Mouse (Mus musculus): ENCODE measurements around the gene Exoc6. TPM values are rescaled to one million over a fixed set of nuclear protein-coding genes. Genes with fewer than 3 reads are reported as not detected.

The Exoc6 gene
- 6.7 and 8.7 TPM in 2 replicates for polyA plus RNA-seq (2012; rRNA removed)

- Histone ChIP-seq H3K36me3 (ENCODE audit: control insufficient read depth, insufficient read depth, low read length) (no peaks in the 10 kb centered on the region), H3K4me1 (replicated peaks; ENCODE audit: control insufficient read depth, insufficient read depth, low read length) (peaks cover 3% of the 10 kb centered on the region; the same call in 1 of the 2 replicates), H3K27ac (ENCODE audit: control insufficient read depth, insufficient read depth, low read length) (peak within 1 kb of the TSS; percentile 42), H3K27me3 (ENCODE audit: control insufficient read depth, insufficient read depth, low read length) (no peaks in the 10 kb centered on the region), H3K4me3 (ENCODE audit: control insufficient read depth, insufficient read depth, low read length) (peak within 1 kb of the TSS; percentile 88)
- DNase-seq = peak; percentile 78
- peak; percentile 43; the same call in 1 of the 2 replicates for TF ChIP-seq POLR2A (IDR thresholded peaks at IDR 0.05; ENCODE audit: control insufficient read depth, extremely low read depth, insufficient read depth, low read length, poor library complexity)
- TF ChIP-seq CTCF (IDR thresholded peaks at IDR 0.05; ENCODE audit: borderline replicate concordance, control insufficient read depth, extremely low read depth, insufficient read depth, low read length, poor library complexity) = peak; percentile 57
- WGBS = 2% methylated on average over 84 of the region's 89 CpGs
Observed at GRCm38 (mm10) chr19:37550101-37551039, at the start of gene Exoc6. TSS of gene Exoc6 (plus strand) at chr19:37550418.

- Histone ChIP-seq H3K36me3 (ENCODE audit: control insufficient read depth, insufficient read depth, low read length) (no peaks in the 10 kb centered on the region), H3K27ac (ENCODE audit: control insufficient read depth, insufficient read depth, low read length) (no peak overlapping the region), H3K4me1 (replicated peaks; ENCODE audit: control insufficient read depth, insufficient read depth, low read length) (peaks cover 3% of the 10 kb centered on the region; the same call in 1 of the 2 replicates), H3K4me3 (ENCODE audit: control insufficient read depth, insufficient read depth, low read length) (no peak overlapping the region), H3K27me3 (ENCODE audit: control insufficient read depth, insufficient read depth, low read length) (no peaks in the 10 kb centered on the region)
- 35% methylated on average over 8 of the region's 8 CpGs for WGBS
- no peak for DNase-seq
- TF ChIP-seq POLR2A (IDR thresholded peaks at IDR 0.05; ENCODE audit: control insufficient read depth, extremely low read depth, insufficient read depth, low read length, poor library complexity) (no peak), CTCF (IDR thresholded peaks at IDR 0.05; ENCODE audit: borderline replicate concordance, control insufficient read depth, extremely low read depth, insufficient read depth, low read length, poor library complexity) (no peak)
Observed at GRCm38 (mm10) chr19:37502996-37503395, 47.2 kb upstream of the Exoc6 start.

- TF ChIP-seq POLR2A (IDR thresholded peaks at IDR 0.05; ENCODE audit: control insufficient read depth, extremely low read depth, insufficient read depth, low read length, poor library complexity) = no peak
- TF ChIP-seq CTCF (IDR thresholded peaks at IDR 0.05; ENCODE audit: borderline replicate concordance, control insufficient read depth, extremely low read depth, insufficient read depth, low read length, poor library complexity) = no peak
- peaks cover 3% of the 10 kb centered on the region; the same call in 1 of the 2 replicates for H3K4me1 ChIP-seq (replicated peaks; ENCODE audit: control insufficient read depth, insufficient read depth, low read length)
- H3K4me3 ChIP-seq (ENCODE audit: control insufficient read depth, insufficient read depth, low read length) = no peak overlapping the region
- H3K36me3 ChIP-seq (ENCODE audit: control insufficient read depth, insufficient read depth, low read length) = no peaks in the 10 kb centered on the region
- H3K27ac ChIP-seq (ENCODE audit: control insufficient read depth, insufficient read depth, low read length) = no peak overlapping the region
- WGBS = 92% methylated on average over 7 of the region's 7 CpGs
- no peaks in the 10 kb centered on the region for H3K27me3 ChIP-seq (ENCODE audit: control insufficient read depth, insufficient read depth, low read length)
- no peak for DNase-seq
Observed at GRCm38 (mm10) chr19:37506066-37506465, 44.2 kb upstream of the Exoc6 start.

- Histone ChIP-seq H3K4me3 (ENCODE audit: control insufficient read depth, insufficient read depth, low read length) (no peak overlapping the region), H3K27ac (ENCODE audit: control insufficient read depth, insufficient read depth, low read length) (no peak overlapping the region), H3K27me3 (ENCODE audit: control insufficient read depth, insufficient read depth, low read length) (no peaks in the 10 kb centered on the region), H3K4me1 (replicated peaks; ENCODE audit: control insufficient read depth, insufficient read depth, low read length) (peaks cover 3% of the 10 kb centered on the region; the same call in 1 of the 2 replicates), H3K36me3 (ENCODE audit: control insufficient read depth, insufficient read depth, low read length) (no peaks in the 10 kb centered on the region)
- TF ChIP-seq CTCF (IDR thresholded peaks at IDR 0.05; ENCODE audit: borderline replicate concordance, control insufficient read depth, extremely low read depth, insufficient read depth, low read length, poor library complexity) (no peak), POLR2A (IDR thresholded peaks at IDR 0.05; ENCODE audit: control insufficient read depth, extremely low read depth, insufficient read depth, low read length, poor library complexity) (no peak)
- no peak for DNase-seq
- 96% methylated on average over 5 of the region's 5 CpGs for whole genome bisulfite sequencing
Observed at GRCm38 (mm10) chr19:37506614-37507013, 43.6 kb upstream of the Exoc6 start.

GRCm38 (mm10) chr19:37509725-37510124 is 40.5 kb upstream of the Exoc6 start:
- H3K4me3 ChIP-seq (ENCODE audit: control insufficient read depth, insufficient read depth, low read length) = no peak overlapping the region
- TF ChIP-seq POLR2A (IDR thresholded peaks at IDR 0.05; ENCODE audit: control insufficient read depth, extremely low read depth, insufficient read depth, low read length, poor library complexity) (no peak), CTCF (IDR thresholded peaks at IDR 0.05; ENCODE audit: borderline replicate concordance, control insufficient read depth, extremely low read depth, insufficient read depth, low read length, poor library complexity) (peak; percentile 81; the same call in 1 of the 2 replicates)
- whole genome bisulfite sequencing = 3% methylated on average over 11 of the region's 11 CpGs
- no peaks in the 10 kb centered on the region for H3K4me1 ChIP-seq (replicated peaks; ENCODE audit: control insufficient read depth, insufficient read depth, low read length)
- DNase-seq = peak; percentile 78
- no peak overlapping the region for H3K27ac ChIP-seq (ENCODE audit: control insufficient read depth, insufficient read depth, low read length)
- H3K36me3 ChIP-seq (ENCODE audit: control insufficient read depth, insufficient read depth, low read length) = no peaks in the 10 kb centered on the region
- no peaks in the 10 kb centered on the region for H3K27me3 ChIP-seq (ENCODE audit: control insufficient read depth, insufficient read depth, low read length)

- Histone ChIP-seq H3K27me3 (ENCODE audit: control insufficient read depth, insufficient read depth, low read length) (no peaks in the 10 kb centered on the region), H3K27ac (ENCODE audit: control insufficient read depth, insufficient read depth, low read length) (no peak overlapping the region), H3K4me3 (ENCODE audit: control insufficient read depth, insufficient read depth, low read length) (no peak overlapping the region), H3K4me1 (replicated peaks; ENCODE audit: control insufficient read depth, insufficient read depth, low read length) (no peaks in the 10 kb centered on the region), H3K36me3 (ENCODE audit: control insufficient read depth, insufficient read depth, low read length) (no peaks in the 10 kb centered on the region)
- TF ChIP-seq POLR2A (IDR thresholded peaks at IDR 0.05; ENCODE audit: control insufficient read depth, extremely low read depth, insufficient read depth, low read length, poor library complexity) (no peak), CTCF (IDR thresholded peaks at IDR 0.05; ENCODE audit: borderline replicate concordance, control insufficient read depth, extremely low read depth, insufficient read depth, low read length, poor library complexity) (no peak)
- DNase-seq = no peak
- 23% methylated on average over 7 of the region's 7 CpGs for WGBS
Observed at GRCm38 (mm10) chr19:37514811-37515292, 35.4 kb upstream of the Exoc6 start.
